Mouse (Mus musculus) right cerebral cortex, postnatal 14 days (tissue): ENCODE results near the gene Ikbip.

Source experiments
- DNase-seq: peaks from one replicate; pipeline ENCODE4 v3.0.0; 2022

Ikbip gene

GRCm38 (mm10) chr10:91123281-91123827 is 40.6 kb downstream of the Ikbip start:
- DNase-seq, result peak; percentile 42

DNA sequence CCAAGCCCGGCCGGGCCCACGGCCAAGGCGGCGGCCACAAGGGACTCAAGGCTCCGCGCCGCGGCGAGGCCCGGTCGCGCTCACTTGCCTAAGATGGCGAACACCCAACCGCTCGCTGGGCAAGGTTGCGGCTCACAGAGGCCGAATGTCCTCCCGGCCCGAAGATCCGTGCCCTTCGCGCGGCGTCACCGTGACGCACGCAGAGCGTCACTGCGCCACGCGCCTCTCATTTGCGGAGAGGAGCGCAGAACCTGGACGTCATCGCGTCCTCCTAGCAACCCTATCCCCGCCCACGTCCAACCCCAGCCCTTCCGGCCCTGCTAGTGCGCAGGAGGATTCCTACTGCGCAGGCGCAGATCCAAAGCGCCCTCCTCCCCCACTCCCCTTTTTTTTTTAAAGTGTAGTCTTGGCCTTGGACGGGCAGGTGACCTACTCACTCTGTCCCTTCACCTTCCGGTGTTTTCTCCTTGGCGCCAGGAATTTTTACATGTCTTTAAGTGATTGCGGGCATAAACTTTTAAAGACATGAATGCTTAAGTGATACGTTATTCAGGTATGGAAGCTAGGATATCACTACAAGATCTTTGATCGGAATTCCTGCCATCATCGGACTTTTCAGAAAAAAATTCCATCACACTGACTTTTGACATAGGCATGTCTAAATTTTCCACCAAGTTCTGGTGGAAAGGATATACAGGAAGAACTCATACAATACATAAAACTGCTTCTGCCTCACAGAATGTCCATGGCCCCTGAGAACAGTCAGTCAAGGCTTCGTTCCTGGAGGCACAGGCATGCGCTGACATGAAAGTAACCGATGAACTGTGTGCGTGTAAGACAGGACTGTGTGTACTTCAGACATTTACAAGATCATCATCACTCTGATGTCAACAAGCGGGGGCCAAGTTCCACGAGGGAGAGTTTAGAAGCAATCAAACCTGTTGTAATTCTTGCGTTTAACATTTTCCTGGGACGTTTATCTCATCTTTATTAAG is 41.4 kb downstream of the Ikbip start, which contains the start of gene Slc25a3:
Gene Slc25a3, minus strand, starts transcription at position 232 of the 995 bp plus-strand sequence.
- peak; percentile 99 for DNase-seq

- DNase-seq, result no peak
Measured at GRCm38 (mm10) chr10:91126618-91127355, 44.0 kb downstream of the Ikbip start.

GRCm38 (mm10) chr10:91127395-91127794 is 44.7 kb downstream of the Ikbip start:
- no peak for DNase-seq

DNA sequence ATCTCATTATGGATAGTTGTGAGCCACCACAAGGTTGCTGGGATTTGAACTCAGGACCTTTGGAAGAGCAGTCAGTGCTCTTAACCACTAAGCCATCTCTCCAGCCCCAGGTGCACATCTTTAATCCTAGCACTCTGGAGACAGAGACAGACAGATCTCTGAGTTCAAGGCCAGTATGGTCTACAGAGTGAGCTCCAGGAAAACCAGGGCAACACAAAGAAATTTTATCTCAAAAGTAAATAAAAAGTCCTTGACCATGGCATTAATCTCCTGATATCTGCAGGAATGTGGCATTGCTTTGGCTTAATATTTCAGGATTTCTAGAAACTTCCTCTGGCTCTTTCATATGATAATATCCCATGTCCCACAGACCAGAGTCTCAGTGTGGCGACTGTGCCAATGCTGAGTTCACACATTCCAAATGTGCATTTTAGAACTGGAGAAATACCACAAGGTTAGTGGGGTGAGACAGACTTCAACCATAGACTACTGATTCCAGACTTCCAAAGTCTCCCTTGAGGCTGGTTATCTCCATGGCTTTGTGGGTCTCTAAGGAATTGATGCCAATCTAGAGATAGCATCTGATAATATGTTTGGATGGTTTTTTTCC is 45.9 kb downstream of the Ikbip start:
- no peak for DNase-seq

GRCm38 (mm10) chr10:91130792-91131191 is 48.1 kb downstream of the Ikbip start:
- no peak for DNase-seq

DNA sequence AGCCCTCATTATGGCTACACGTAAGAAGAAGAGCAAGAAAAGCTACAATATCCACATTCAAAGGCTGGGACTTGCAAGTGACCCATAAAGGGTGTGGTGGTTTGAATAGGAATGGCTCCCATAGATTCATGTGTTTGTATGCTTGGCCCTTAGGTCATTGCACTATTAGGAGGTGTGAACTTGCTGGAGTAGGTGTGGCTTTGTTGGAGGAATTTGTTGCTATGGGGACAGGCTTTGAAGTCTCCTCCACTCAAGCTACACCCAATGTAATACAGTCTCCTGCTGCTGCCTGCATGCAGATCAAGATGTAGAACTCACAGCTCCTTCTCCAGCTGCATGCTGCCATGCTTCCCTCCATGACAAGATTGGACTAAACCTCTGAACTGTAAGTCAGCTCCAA is 48.8 kb downstream of the Ikbip start:
- no peak for DNase-seq

GRCm38 (mm10) chr10:91135302-91135972 is 52.7 kb downstream of the Ikbip start:
- DNase-seq, result no peak

DNA sequence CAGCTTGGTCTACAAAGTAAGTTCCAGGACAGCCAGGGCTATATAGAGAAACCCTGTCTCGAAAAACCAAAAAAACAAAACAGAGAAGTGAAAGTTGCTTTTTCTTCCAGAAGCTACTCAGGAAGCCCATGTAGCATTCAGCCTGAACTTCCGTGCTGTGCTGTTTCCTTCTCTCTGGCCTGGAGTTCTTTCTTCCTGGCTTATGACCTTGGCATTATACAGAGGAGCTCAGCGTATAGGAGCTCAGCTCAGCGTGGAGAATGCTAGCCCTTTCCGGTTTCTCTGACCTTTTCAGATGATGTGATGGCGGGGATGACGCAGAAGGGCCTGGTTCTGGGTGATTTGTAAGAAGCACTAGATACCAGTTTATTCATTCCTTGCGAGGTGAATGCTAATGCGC is 54.7 kb downstream of the Ikbip start:
- no peak for DNase-seq

- no peak for DNase-seq
Measured at GRCm38 (mm10) chr10:91138317-91138716, 55.6 kb downstream of the Ikbip start.

DNA sequence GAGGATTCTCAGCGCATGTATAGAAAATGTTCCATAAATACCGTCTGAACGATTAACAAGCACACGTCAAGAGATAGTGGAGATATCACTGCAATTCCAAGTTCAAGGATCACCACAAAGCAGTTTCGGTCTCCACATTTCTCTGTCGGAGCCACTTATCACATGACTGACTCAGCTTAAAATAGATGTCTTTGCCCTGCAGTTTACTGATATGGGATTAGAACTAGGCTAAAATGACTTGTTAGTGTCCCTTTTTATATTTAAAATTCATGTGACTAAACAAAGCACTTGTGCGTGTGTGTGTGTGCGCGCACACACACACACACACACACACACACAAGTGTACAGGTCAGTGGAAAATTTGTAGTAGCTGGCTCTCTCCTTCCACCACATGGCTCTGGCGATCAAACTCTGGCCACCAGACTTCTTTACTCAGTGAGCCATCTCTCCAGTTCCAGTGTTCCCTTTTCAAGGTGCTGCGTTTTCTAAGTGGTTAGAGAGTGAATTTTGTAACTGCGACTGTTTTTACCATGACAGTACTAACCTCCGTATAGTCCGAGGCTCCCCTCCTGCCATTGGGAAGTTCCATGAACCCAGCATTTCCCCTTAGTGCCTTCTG is 56.5 kb downstream of the Ikbip start:
- no peak for DNase-seq

DNA sequence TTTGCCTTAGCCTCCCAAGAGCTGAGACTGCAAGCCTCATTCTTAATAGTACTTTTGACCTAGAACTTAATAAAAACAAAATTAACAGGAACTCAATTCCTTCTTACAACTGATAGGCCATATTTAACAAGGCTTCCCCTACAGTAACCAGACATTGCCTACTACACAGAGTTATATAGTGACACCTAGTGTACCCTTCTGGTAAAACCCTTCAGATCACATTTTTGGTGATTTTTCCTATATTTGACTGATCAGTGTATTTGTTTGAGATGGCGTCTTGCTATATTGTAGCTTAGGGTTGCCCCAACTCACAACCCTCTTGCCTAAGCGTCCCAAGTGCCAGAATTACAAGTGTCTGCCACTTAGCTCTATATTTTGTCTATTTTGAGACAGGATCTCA is 58.8 kb downstream of the Ikbip start:
- no peak for DNase-seq

DNA sequence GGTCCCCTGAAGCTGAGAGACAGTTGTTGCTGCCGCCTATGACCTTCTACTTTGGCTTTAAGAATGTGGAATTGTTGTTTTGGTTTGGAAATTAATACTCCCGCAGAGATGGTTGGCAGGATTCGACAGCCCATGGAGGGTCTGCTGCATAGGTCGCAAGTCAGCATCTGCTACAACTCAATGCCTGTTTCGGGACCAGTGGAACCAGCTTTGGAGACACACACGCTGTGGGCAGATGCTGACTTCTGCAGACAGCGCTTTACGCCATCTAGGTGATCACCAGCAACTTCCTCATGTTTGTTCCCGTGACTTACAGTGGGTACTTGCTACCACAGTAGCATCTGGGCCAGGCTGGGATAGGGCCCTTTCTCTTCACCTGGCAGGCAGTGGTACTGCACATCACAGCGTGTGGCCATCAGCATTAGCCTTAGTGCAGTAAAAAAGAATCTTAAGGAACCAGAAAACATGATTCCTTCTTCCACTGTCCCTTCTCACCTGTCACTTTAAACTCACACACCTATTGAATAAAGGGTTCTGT is 60.0 kb downstream of the Ikbip start:
- no peak for DNase-seq

- no peak for DNase-seq
Measured at GRCm38 (mm10) chr10:91143313-91144230, 60.8 kb downstream of the Ikbip start.

- no peak for DNase-seq
Measured at GRCm38 (mm10) chr10:91145413-91145812, 62.7 kb downstream of the Ikbip start.
